Mouse (Mus musculus) intestine, embryonic 14.5 days (tissue): ENCODE results near the gene Dnajb2. TPM values are rescaled to one million over a fixed set of nuclear protein-coding genes. Genes with fewer than 3 reads are reported as not detected.
A peak's percentile ranks its signal among the peaks of the same experiment; 100 is the strongest.

Experiments
- ATAC-seq: fragments of 200-750 bp; cut with Nextera tagmentation; replicated peaks from 2 replicates; pipeline ENCODE4 v1.8.0; 2017; ENCODE audit warnings: low read depth, moderate number of reproducible peaks, moderate TSS enrichment, moderate library complexity; ENCODE audit not compliant: low FRiP score, low TSS enrichment
- DNase-seq: peaks from one replicate; pipeline ENCODE4 v3.0.0-alpha.2; 2018; ENCODE audit warnings: low spot score
- H3K27ac ChIP-seq: fragments of 300-500 bp; sonication (generic); 2 replicates; pipeline ENCODE4 v1.5.1; 2014; ENCODE audit warnings: low read depth, mild to moderate bottlenecking, control low read depth
- H3K27me3 ChIP-seq: fragments of 300-500 bp; sonication (generic); replicated peaks from 2 replicates; pipeline ENCODE4 v1.6.1; 2014; ENCODE audit warnings: low read length, control low read depth; ENCODE audit not compliant: control insufficient read depth, insufficient read depth
- H3K36me3 ChIP-seq: fragments of 300-500 bp; sonication (generic); 2 replicates; pipeline ENCODE4 v1.6.1; 2014; ENCODE audit warnings: low read length, control low read depth; ENCODE audit not compliant: control insufficient read depth, insufficient read depth
- H3K4me1 ChIP-seq: fragments of 300-500 bp; sonication (generic); replicated peaks from 2 replicates; pipeline ENCODE4 v1.6.1; 2014; ENCODE audit warnings: low read length, control low read depth, mixed read lengths; ENCODE audit not compliant: control insufficient read depth, insufficient read depth
- H3K4me2 ChIP-seq: fragments of 300-500 bp; sonication (generic); 2 replicates; pipeline ENCODE4 v1.6.1; 2014; ENCODE audit warnings: low read length
- H3K4me3 ChIP-seq: fragments of 300-500 bp; sonication (generic); 2 replicates; pipeline ENCODE4 v1.5.1; 2014; ENCODE audit warnings: low read depth, low read length, control low read depth, mixed read lengths
- H3K9ac ChIP-seq: fragments of 300-500 bp; sonication (generic); 2 replicates; pipeline ENCODE4 v1.6.1; 2014; ENCODE audit warnings: mild to moderate bottlenecking, low read length
- H3K9me3 ChIP-seq: fragments of 300-500 bp; sonication (generic); 2 replicates; pipeline ENCODE4 v1.6.1; 2016; ENCODE audit warnings: low read length, control low read depth; ENCODE audit not compliant: control insufficient read depth
- WGBS: fragments of 180-500 bp; shearing (Covaris S2); extraction: QIAGEN DNeasy Blood & Tissue Kit; methylation state at CpG from one replicate; pipeline ENCODE4 v1.1.7; 2014; 5-methylcytosine and 5-hydroxymethylcytosine counted together
- polyA plus RNA-seq: library from polyadenylated mRNA; unstranded; fragments of >200 nt; fragmentation: Nextera tagmentation; extraction: Ambion mirVana; gene quantifications from 2 replicates; pipeline ENCODE4 v1.2.1, GENCODE M21; 2014

Dnajb2 gene
- polyA plus RNA-seq, 1 experiment from 2014 or later = 14.2 TPM

DNA sequence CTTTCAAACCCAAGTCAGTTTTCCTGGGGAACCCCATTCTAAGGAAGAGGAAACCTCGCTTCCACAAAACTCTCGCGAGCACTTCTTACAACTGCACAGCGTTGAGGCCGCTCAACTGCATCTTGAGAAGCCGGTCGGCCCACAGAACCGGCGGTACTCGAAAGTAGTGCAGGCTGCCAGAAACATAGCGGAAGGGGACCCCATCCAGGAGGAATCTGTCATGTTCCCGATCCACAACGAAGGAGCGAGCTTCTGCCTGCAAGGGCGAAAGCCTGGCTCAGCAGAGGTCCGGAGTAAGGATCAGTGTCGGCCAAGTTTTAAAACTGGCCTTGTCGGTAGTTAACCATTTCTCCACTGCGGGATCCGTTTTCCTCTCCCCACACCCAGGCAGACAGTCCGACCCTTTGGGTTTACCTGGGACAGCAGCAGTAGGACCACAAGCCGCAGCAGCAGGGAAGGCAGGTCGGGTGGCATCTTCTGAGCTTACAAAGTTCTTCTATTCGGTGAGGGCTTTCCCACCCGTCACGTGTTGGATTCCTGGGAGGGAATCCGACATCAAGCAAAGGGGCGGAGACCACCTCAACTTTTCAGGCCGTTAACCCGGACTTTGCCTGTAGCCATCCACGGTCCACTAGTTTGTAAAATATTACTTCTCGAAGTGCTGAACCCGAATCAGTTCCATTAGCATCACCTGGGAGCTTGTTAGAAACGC lies 27.1 kb upstream of the Dnajb2 start:
- H3K4me1 ChIP-seq = peaks cover 29% of the 10 kb centered on the region
- no peaks in the 10 kb centered on the region for H3K27me3 ChIP-seq
- H3K9me3 ChIP-seq = no peaks in the 10 kb centered on the region
- peak overlapping the region; percentile 98 for H3K4me2 ChIP-seq
- peak overlapping the region; percentile 56 for H3K9ac ChIP-seq
- DNase-seq (peak; percentile 73), ATAC-seq (no peak)
- peaks cover 17% of the 10 kb centered on the region for H3K36me3 ChIP-seq
- 10% methylated on average over 34 of the region's 34 CpGs for WGBS
- H3K4me3 ChIP-seq = peak overlapping the region; percentile 99
- no peak overlapping the region for H3K27ac ChIP-seq

DNA sequence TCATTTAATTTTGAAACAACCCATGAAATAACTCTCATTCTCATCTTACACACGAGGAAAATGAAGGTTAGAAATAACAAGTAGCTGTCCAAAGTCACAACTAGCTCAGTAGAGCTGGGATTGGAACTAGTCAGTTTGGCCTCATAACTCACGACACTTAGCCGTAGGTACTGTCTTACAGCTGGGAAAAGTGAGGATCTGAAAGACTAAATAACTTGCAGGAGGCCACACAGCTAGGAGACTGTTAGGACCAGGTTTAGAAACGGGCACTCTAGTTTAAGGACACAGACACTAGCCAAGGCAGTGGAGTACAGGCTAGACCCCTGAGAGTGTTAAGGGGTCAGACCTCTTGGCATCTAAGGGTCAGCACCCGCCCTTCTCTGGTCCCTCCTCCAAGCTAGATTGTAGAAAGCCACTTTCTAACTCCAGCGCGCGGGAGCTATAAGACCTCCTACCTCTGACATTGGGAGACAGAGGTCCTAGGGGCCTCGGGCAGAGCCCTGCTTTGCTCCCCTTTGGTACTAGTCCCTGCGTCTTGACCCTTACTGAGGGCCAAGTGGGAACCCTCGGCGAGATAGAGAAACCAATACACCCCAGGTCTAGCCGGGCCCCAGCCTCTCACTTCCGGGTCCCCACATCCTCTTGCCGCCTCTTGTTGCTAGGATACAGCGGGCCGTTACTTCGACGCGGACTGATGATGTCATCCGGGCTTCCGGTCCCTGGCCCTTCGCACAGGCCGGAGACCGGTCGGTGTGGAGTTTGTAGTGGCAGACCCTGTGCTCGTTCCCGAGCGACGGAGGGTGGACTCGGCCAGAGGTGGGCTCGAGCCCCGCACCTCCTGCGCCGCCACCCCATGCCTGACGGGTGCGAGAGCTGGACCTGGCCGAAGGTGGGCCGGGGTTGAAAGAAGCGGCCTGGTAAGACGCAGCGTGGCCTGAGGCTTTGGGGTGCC lies 25.8 kb upstream of the Dnajb2 start, which contains the start of the genes Glb1l and Stk16:
Glb1l (minus strand) TSS at position 678 of the 952 bp plus-strand sequence.
Stk16 (plus strand) TSS at position 703 of the 952 bp plus-strand sequence.
- Histone ChIP-seq H3K4me1 (peaks cover 29% of the 10 kb centered on the region), H3K36me3 (peaks cover 30% of the 10 kb centered on the region), H3K9me3 (no peaks in the 10 kb centered on the region), H3K4me2 (peak within 1 kb of the TSS; percentile 98), H3K27me3 (no peaks in the 10 kb centered on the region), H3K4me3 (peak within 1 kb of the TSS; percentile 99), H3K9ac (peak within 1 kb of the TSS; percentile 93), H3K27ac (no peak within 1 kb of the TSS)
- 5% methylated on average over 42 of the region's 42 CpGs for WGBS
- ATAC-seq = peak; percentile 91
- peak; percentile 99 for DNase-seq

DNA sequence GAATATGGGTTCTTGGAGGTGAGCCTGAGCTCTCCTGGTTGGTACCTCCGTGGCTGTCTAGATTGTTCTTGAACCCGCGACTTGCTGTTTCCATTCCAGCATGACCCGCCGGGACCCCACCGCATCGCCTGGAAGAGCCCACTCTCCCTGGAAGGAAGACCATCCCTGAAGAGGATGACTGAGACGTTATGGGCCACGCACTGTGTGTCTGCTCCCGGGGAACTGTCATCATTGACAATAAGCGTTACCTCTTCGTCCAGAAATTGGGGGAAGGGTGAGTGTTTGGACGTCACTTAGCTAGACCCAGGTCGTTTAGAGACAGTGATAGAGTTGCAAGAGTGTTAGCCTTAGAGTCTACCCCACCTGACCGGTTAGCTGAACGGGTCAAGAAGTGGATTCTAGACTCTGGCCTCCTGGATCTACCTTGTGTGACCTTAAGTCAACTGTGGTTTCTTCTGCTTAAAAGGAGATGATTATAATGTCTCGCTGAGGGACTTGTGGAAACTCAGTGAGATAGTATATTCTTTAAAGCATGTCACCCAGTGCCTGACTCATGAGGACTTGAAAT lies 25.0 kb upstream of the Dnajb2 start:
- Histone ChIP-seq H3K9me3 (no peaks in the 10 kb centered on the region), H3K4me1 (peaks cover 29% of the 10 kb centered on the region), H3K27me3 (no peaks in the 10 kb centered on the region), H3K4me3 (peak overlapping the region; percentile 99), H3K4me2 (peak overlapping the region; percentile 98), H3K36me3 (peaks cover 34% of the 10 kb centered on the region), H3K27ac (no peak overlapping the region), H3K9ac (peak overlapping the region; percentile 93)
- ATAC-seq (no peak), DNase-seq (no peak)
- 12% methylated on average over 17 of the region's 17 CpGs for WGBS

DNA sequence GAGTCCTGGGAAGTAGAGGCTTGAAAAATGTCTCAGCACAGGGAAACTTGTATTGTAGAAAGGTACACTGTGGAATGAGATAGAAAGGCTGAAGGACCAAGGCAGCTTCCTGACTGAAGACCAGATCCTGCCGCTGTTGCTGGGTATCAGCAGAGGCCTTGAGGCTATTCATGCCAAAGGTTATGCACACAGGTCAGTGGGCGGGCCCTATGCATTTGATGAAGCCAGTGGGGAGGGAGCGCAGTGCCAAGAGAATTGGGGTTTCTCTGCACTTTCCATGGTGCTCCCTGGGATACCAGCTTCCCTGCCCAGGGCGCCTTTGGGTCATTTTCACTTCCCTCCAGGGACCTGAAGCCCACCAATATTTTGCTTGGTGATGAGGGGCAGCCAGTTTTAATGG lies 23.7 kb upstream of the Dnajb2 start:
- H3K4me3 ChIP-seq = no peak overlapping the region
- ATAC-seq (no peak), DNase-seq (no peak)
- peaks cover 29% of the 10 kb centered on the region for H3K4me1 ChIP-seq
- no peaks in the 10 kb centered on the region for H3K9me3 ChIP-seq
- H3K9ac ChIP-seq = no peak overlapping the region
- no peak overlapping the region for H3K27ac ChIP-seq
- H3K4me2 ChIP-seq = no peak overlapping the region
- peaks cover 34% of the 10 kb centered on the region for H3K36me3 ChIP-seq
- H3K27me3 ChIP-seq = peaks cover 2% of the 10 kb centered on the region; the same call in 1 of the 2 replicates
- 79% methylated on average over 4 of the region's 4 CpGs for WGBS

DNA sequence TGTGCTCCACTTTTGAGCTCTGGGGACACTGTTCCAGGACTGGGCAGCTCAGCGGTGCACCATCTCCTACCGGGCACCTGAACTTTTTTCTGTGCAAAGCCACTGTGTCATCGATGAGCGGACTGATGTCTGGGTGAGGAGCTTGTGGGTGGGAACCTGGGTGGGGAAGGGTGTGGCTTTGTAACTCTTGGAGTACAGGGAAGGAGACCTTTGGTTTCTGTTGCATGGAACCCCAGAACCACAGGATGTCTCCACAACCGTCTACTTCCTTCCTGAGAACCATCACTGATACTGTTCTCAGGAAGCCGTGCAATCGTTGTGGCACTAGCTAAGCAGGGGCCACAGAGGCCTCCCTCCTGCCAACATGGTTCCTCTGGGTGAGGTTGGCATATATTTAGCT lies 23.1 kb upstream of the Dnajb2 start:
- no peak for ATAC-seq
- 81% methylated on average over 7 of the region's 7 CpGs for whole genome bisulfite sequencing
- H3K9me3 ChIP-seq = no peaks in the 10 kb centered on the region
- H3K4me3 ChIP-seq = no peak overlapping the region
- no peak overlapping the region for H3K4me2 ChIP-seq
- H3K27ac ChIP-seq = no peak overlapping the region
- H3K36me3 ChIP-seq = peaks cover 34% of the 10 kb centered on the region
- no peak for DNase-seq
- no peak overlapping the region for H3K9ac ChIP-seq
- peaks cover 8% of the 10 kb centered on the region for H3K27me3 ChIP-seq
- peaks cover 29% of the 10 kb centered on the region for H3K4me1 ChIP-seq

DNA sequence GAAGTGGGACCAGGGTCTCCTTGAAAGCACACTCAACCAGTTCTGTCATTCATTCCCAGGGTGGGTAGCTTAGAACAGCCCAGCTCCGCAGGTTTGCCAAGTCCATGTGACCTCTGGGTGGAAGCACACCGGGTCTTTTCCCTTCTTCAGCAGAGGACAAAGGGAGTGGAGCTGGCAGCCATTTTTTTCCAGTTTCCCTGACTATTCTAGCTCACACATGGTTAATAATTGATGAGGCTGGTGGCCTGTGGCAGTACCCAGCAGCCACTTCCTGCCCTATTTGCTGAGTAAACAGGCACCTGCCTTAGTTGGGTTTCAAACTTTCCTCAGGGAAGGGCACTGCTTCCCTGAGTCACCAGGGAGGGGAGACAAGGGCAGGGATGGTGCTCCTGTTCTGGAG lies 21.8 kb upstream of the Dnajb2 start:
- DNase-seq = no peak
- Histone ChIP-seq H3K4me3 (no peak overlapping the region), H3K27me3 (peaks cover 20% of the 10 kb centered on the region), H3K9ac (no peak overlapping the region), H3K4me1 (peaks cover 26% of the 10 kb centered on the region), H3K9me3 (no peaks in the 10 kb centered on the region), H3K4me2 (0 out of 2 replicates have a peak overlapping the region, but pooled peaks have one; percentile 10), H3K36me3 (peaks cover 34% of the 10 kb centered on the region), H3K27ac (peak overlapping the region; percentile 72)
- 62% methylated on average over 2 of the region's 2 CpGs for WGBS
- no peak for ATAC-seq

DNA sequence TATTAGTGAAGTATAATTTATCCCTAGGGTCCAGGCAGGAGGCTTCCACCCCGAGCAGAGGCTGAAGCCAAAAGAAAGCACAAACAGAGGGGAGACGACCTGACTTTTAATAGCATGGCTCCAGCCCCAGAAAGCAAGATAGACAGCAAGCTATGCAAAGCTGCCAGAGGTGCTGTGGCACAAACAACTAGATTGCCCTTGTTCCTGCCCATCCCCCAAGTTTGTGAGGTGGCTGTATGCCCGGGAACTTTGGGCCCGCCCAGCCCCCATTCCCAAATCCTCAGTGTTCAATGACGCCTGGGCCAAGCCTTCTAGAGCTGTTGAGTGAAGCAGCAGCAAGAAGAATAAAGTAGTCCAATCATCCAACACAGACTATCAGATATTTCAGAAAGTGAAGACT lies 21.3 kb upstream of the Dnajb2 start:
- 64% methylated on average over 5 of the region's 5 CpGs for WGBS
- DNase-seq (no peak), ATAC-seq (no peak)
- Histone ChIP-seq H3K4me2 (no peak overlapping the region), H3K9me3 (no peaks in the 10 kb centered on the region), H3K27ac (no peak overlapping the region), H3K4me1 (peaks cover 27% of the 10 kb centered on the region), H3K36me3 (peaks cover 34% of the 10 kb centered on the region), H3K9ac (no peak overlapping the region), H3K27me3 (peaks cover 24% of the 10 kb centered on the region), H3K4me3 (no peak overlapping the region)

DNA sequence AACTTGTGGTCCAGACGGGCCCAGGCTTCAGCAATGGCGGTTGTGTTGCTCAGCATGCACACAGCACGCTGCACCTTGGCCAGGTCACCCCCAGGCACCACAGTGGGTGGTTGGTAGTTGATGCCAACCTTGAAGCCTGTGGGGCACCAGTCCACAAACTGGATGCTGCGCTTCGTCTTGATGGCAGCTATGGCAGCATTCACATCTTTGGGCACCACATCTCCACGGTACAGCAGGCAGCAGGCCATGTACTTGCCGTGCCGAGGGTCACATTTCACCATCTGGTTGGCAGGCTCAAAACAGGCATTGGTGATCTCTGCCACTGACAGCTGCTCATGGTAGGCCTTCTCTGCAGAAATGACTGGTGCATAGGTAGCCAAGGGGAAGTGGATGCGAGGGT lies 20.4 kb upstream of the Dnajb2 start:
- Histone ChIP-seq H3K9ac (no peak overlapping the region), H3K4me1 (peaks cover 22% of the 10 kb centered on the region), H3K4me3 (no peak overlapping the region), H3K4me2 (no peak overlapping the region), H3K9me3 (no peaks in the 10 kb centered on the region), H3K27ac (no peak overlapping the region), H3K27me3 (peaks cover 33% of the 10 kb centered on the region), H3K36me3 (peaks cover 34% of the 10 kb centered on the region)
- ATAC-seq (no peak), DNase-seq (no peak)
- 93% methylated on average over 9 of the region's 9 CpGs for WGBS
